Comparison of ENCODE assay signal across 9 mouse cellular contexts in the genomic region with DNA sequence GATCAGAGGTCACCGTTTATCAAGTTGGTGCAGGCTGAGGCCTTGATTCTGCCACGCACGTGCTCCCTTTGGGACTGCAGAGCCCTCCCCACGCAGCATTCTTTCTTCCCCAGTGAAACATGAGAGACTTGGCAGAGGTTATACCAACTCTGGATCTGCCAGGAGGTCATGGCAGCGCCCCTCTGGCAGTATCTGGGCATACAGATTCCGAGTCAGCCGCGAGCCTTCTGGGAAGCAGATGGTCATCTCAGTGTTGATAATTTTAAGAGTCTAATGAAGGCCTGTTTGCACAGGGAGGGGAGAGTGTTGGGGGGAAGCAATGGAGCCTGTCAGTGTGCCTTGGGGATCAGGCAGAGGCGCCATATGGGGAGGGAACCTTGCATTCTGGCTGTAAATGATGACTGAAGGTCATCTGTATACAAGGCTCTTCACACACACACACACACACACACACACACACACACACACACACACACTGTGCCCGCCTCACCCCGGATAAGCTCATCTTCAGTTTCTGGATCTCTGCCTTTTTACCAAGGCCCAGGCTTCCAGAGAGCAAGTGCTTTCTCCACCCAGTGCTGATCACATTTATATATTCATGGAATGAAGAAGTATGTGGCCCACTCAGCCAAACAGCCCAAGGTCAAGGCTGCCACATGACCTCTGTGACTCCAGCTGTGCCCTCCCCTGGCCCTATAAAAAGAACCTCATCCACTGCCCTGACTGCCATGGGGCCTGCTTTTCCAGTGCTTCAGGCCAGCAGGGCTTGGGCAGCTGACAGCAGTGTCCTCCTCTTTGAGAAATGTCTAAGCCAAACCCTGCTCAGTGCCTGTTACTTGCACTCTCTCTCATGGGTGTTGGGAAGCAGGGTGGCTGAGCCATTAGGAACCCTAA. TPM values are rescaled to one million over a fixed set of nuclear protein-coding genes. Genes with fewer than 3 reads are reported as not detected.
DNase-seq lines count a peak whose midpoint lies in the region; ATAC-seq and TF ChIP-seq lines count a peak whose summit lies in the region.
"Had no signal": no experiment of that assay in that cellular context is flagged by ENCODE, and none has a peak within 500 bp of the region (broad histone marks: within the 10 kb centered on the region; RNA-seq: fewer than 3 reads in every experiment).

No protein-coding gene starts in this region.

- ATAC-seq in kidney, embryonic 15.5 days (replicated peaks; ENCODE audit: low FRiP score), result peak; percentile 56
- peak; percentile 64 for ATAC-seq in forebrain, postnatal 0 days
- ATAC-seq in midbrain, embryonic 16.5 days, result 0 out of 2 replicates have a peak, but pooled peaks have one; percentile 25

- no peak overlapping the region for H3K4me3 ChIP-seq in kidney, embryonic 15.5 days (replicated peaks)
- no peak overlapping the region for H3K4me3 ChIP-seq in forebrain, postnatal 0 days (ENCODE audit: low read depth, low read length)
- no peak overlapping the region for H3K4me3 ChIP-seq in midbrain, embryonic 16.5 days (ENCODE audit: low read depth, low read length)
- no peak overlapping the region for H3K4me3 ChIP-seq in thymus, adult 2 months (ENCODE audit: control insufficient read depth, insufficient read depth, low read length)
- H3K4me3 ChIP-seq: myocyte had no signal

- no peak overlapping the region for H3K9ac ChIP-seq in kidney, embryonic 15.5 days
- no peak overlapping the region for H3K9ac ChIP-seq in forebrain, postnatal 0 days
- H3K9ac ChIP-seq in midbrain, embryonic 16.5 days (ENCODE audit: low read depth, low read length), result no peak overlapping the region

- no peak overlapping the region for H3K4me2 ChIP-seq in kidney, embryonic 15.5 days
- no peak overlapping the region for H3K4me2 ChIP-seq in forebrain, postnatal 0 days (ENCODE audit: low read depth)
- H3K4me2 ChIP-seq in midbrain, embryonic 16.5 days (ENCODE audit: low read length), result no peak overlapping the region

- no peaks in the 10 kb centered on the region for H3K9me3 ChIP-seq in kidney, embryonic 15.5 days (replicated peaks)
- H3K9me3 ChIP-seq in forebrain, postnatal 0 days (ENCODE audit: low read length), result no peaks in the 10 kb centered on the region
- no peaks in the 10 kb centered on the region for H3K9me3 ChIP-seq in midbrain, embryonic 16.5 days (replicated peaks; ENCODE audit: control insufficient read depth, low read length, poor library complexity, severe bottlenecking)

- DNase-seq in kidney, postnatal 14 days, result no peak
- peak; percentile 21 for DNase-seq in adrenal gland, postnatal 25 days
- DNase-seq in forebrain, postnatal 0 days, result peak; percentile 46
- DNase-seq in right cerebral cortex, adult 2 months (ENCODE audit: low spot score in 2 of 2), result no peak
- DNase-seq in thymus, adult 2 months, result no peak
- no peak for DNase-seq in urinary bladder, postnatal 36 days (ENCODE audit: low spot score in 2 of 2)

- 43% methylated on average over 11 of the region's 11 CpGs for WGBS in kidney, embryonic 15.5 days
- WGBS in forebrain, postnatal 0 days, result 48% methylated on average over 11 of the region's 11 CpGs
- WGBS in midbrain, embryonic 16.5 days, result 65% methylated on average over 11 of the region's 11 CpGs
- WGBS in thymus, adult 2 months, result 91% methylated on average over 11 of the region's 11 CpGs

- no peak for TF ChIP-seq POLR2A in thymus, adult 2 months (IDR thresholded peaks at IDR 0.05; ENCODE audit: control insufficient read depth, extremely low read depth, insufficient read depth, low read length, poor library complexity)

- H3K27ac ChIP-seq in kidney, embryonic 15.5 days, result no peak overlapping the region
- 0 out of 2 replicates have a peak overlapping the region, but pooled peaks have one; percentile 41 for H3K27ac ChIP-seq in forebrain, postnatal 0 days (ENCODE audit: low read depth, low read length)
- H3K27ac ChIP-seq in midbrain, embryonic 16.5 days (ENCODE audit: low read length), result no peak overlapping the region
- H3K27ac ChIP-seq in thymus, adult 2 months (ENCODE audit: control insufficient read depth, insufficient read depth, low read length), result no peak overlapping the region

- H3K36me3 ChIP-seq in kidney, embryonic 15.5 days, result no peaks in the 10 kb centered on the region
- no peaks in the 10 kb centered on the region for H3K36me3 ChIP-seq in forebrain, postnatal 0 days (ENCODE audit: insufficient read depth)
- no peaks in the 10 kb centered on the region for H3K36me3 ChIP-seq in midbrain, embryonic 16.5 days (ENCODE audit: control insufficient read depth, insufficient read depth, low read length)
- H3K36me3 ChIP-seq in thymus, adult 2 months (ENCODE audit: control insufficient read depth, insufficient read depth, low read length), result no peaks in the 10 kb centered on the region

- no peaks in the 10 kb centered on the region for H3K27me3 ChIP-seq in kidney, embryonic 15.5 days
- no peaks in the 10 kb centered on the region for H3K27me3 ChIP-seq in forebrain, postnatal 0 days (ENCODE audit: insufficient read depth, low read length)
- H3K27me3 ChIP-seq in midbrain, embryonic 16.5 days (ENCODE audit: control insufficient read depth, insufficient read depth, low read depth, low read length), result no peaks in the 10 kb centered on the region
- H3K27me3 ChIP-seq in thymus, adult 2 months (ENCODE audit: control insufficient read depth, insufficient read depth, low read length), result no peaks in the 10 kb centered on the region

- no peak for TF ChIP-seq CTCF in forebrain, postnatal 0 days (IDR thresholded peaks at IDR 0.05; ENCODE audit: low read depth)
- TF ChIP-seq CTCF in thymus, adult 2 months (IDR thresholded peaks at IDR 0.05; ENCODE audit: borderline replicate concordance, control insufficient read depth, extremely low read depth, insufficient read depth, low read length, poor library complexity), result no peak

- peaks cover 7% of the 10 kb centered on the region for H3K4me1 ChIP-seq in kidney, embryonic 15.5 days
- no peaks in the 10 kb centered on the region for H3K4me1 ChIP-seq in forebrain, postnatal 0 days (ENCODE audit: insufficient read depth)
- no peaks in the 10 kb centered on the region; the same call in 1 of the 2 replicates for H3K4me1 ChIP-seq in midbrain, embryonic 16.5 days (ENCODE audit: control insufficient read depth, insufficient read depth, low read length)
- no peaks in the 10 kb centered on the region for H3K4me1 ChIP-seq in thymus, adult 2 months (replicated peaks; ENCODE audit: control insufficient read depth, insufficient read depth, low read length)

RNA-seq across cellular contexts. Expression of a gene that starts 18.5 kb away (rescaled TPM):
- 12.1 and 13.2 TPM in 2 replicates for polyA plus RNA-seq in kidney, embryonic 15.5 days (2015; fragmentation: Nextera tagmentation; extraction: Ambion mirVana)
- 71.5 and 81.3 TPM in 2 replicates for total RNA-seq in adrenal gland, postnatal 25 days (2021)
- total RNA-seq in forebrain, postnatal 0 days (2014; rRNA removed), result 28.1 and 30.3 TPM in 2 replicates
- 20.2 and 21.3 TPM in 2 replicates for polyA plus RNA-seq in forebrain, postnatal 0 days (2015; fragmentation: Nextera tagmentation; extraction: Ambion mirVana)
- 12.3 and 16.3 TPM in 2 replicates for polyA plus RNA-seq in midbrain, embryonic 16.5 days (2015; fragmentation: Nextera tagmentation; extraction: Ambion mirVana)
- 129 and 200 TPM in 2 replicates for polyA plus RNA-seq in thymus, adult 2 months (2012; rRNA removed)

Comparison
In these comparisons a context has a peak if more than half of its experiments do, and no peak if none do; other contexts are left out.
1. DNase-seq: peak in adrenal gland, postnatal 25 days (single experiment) and forebrain, postnatal 0 days (single experiment); none in kidney, postnatal 14 days (single experiment), right cerebral cortex, adult 2 months (0 of 2), thymus, adult 2 months (single experiment) and urinary bladder, postnatal 36 days (0 of 2).
2. Peak in every context shown above with its lines, with median percentiles within 50 percentile points of each other: ATAC-seq.